Mouse (Mus musculus): ENCODE data around the gene Tmem117. TPM values are rescaled to one million over a fixed set of nuclear protein-coding genes. Genes with fewer than 3 reads are reported as not detected.

Gene Tmem117
- total and polyA plus RNA-seq, 2 experiments from 2014 or later: 17.4 to 21.6 TPM

DNA sequence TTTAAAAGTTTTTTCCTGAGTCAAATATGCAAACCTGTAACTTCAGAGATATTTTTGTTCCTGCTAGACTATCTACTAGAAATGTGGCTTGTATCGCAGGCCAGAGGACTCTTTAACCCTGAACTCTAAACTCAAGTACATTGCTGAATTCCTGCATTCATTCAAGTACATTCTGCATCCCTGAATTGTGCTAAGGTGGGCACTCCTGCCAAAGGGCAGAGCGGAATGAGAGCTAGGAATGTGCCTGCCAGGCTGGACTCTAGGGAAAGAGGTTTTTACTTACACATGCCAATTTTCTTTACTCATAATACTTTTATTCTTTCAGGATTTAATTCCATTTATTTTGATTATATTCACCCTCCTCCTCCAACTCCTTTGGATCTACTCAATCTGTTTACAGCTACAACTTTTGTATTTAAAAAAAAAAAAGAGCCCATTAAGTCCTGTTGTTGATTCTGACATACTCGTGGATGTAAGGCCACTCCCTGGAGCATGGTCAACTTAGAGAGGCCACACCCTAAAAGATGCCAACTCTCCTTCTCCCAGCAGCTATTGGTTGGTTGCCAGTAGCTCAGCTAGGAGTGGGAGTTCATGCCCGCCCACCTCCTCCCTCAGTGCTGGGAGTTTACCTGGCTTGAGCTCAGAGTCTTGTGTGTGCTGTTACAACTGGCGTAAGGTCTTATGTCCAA lies 60.3 kb downstream of the Tmem117 start:
- WGBS: 81% methylated on average over 5 of the region's 5 CpGs
- Histone ChIP-seq H3K27ac (no peak overlapping the region), H3K4me1 (ENCODE audit: insufficient read depth, low read length) (no peaks in the 10 kb centered on the region), H3K4me3 (ENCODE audit: low read length) (no peak overlapping the region), H3K27me3 (ENCODE audit: insufficient read depth, low read length) (no peaks in the 10 kb centered on the region), H3K9me3 (ENCODE audit: low read length) (no peaks in the 10 kb centered on the region), H3K36me3 (ENCODE audit: insufficient read depth, low read length) (no peaks in the 10 kb centered on the region), H3K9ac (replicated peaks; ENCODE audit: low read length) (no peak overlapping the region), H3K4me2 (ENCODE audit: low read depth, low read length) (no peak overlapping the region)
- no peak for TF ChIP-seq CTCF (IDR thresholded peaks at IDR 0.05; ENCODE audit: low read depth)
- DNase-seq (ENCODE audit: low spot score): no peak
- no peak for ATAC-seq

DNA sequence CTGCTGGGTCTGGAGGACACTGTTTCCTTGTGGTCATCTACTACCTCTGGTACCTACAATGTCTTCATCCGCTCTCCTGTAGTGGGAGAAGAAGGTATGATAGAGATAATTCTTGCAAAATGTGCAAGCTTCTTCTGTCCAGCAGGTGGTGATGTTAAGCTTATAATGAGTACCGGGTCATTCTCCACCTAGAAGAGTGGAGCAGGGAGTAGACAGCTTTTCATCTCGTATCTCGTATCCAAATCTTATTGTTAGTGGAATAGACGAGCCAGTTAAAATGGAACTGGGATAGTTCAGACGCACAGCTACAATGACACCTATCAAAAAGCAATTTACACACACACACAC lies 60.8 kb downstream of the Tmem117 start:
- Histone ChIP-seq H3K4me1 (ENCODE audit: insufficient read depth, low read length) (no peaks in the 10 kb centered on the region), H3K4me2 (ENCODE audit: low read depth, low read length) (no peak overlapping the region), H3K4me3 (ENCODE audit: low read length) (no peak overlapping the region), H3K9me3 (ENCODE audit: low read length) (no peaks in the 10 kb centered on the region), H3K9ac (replicated peaks; ENCODE audit: low read length) (no peak overlapping the region), H3K36me3 (ENCODE audit: insufficient read depth, low read length) (no peaks in the 10 kb centered on the region), H3K27me3 (ENCODE audit: insufficient read depth, low read length) (no peaks in the 10 kb centered on the region), H3K27ac (no peak overlapping the region)
- no peak for ATAC-seq
- peak; percentile 55 for DNase-seq (ENCODE audit: low spot score)
- TF ChIP-seq CTCF (IDR thresholded peaks at IDR 0.05; ENCODE audit: low read depth): peak; percentile 68
- 63% methylated on average over 6 of the region's 6 CpGs for WGBS

DNA sequence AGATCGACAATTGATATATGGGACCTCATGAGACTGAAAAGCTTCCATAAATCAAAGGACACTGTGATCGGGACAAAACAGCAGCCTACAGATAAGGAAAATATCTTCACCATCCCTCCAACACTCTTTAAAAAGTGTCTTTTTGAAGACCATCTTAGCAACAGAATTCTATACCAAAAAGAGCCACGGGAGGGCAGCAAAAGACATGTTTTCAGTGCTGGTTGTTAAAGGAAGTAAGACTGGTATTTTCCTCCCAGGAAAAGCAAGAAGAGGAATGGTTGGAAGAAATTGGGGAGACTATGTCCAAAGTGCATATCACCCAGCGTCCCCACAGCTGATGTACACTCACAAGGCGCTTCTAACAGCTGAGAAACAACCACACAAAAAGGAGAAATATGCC lies 93.7 kb downstream of the Tmem117 start:
- 30% methylated on average over 5 of the region's 5 CpGs for WGBS
- H3K9me3 ChIP-seq (ENCODE audit: low read length): no peaks in the 10 kb centered on the region
- H3K27ac ChIP-seq: no peak overlapping the region
- no peak overlapping the region for H3K4me2 ChIP-seq (ENCODE audit: low read depth, low read length)
- H3K27me3 ChIP-seq (ENCODE audit: insufficient read depth, low read length): no peaks in the 10 kb centered on the region
- H3K9ac ChIP-seq (replicated peaks; ENCODE audit: low read length): no peak overlapping the region
- H3K36me3 ChIP-seq (ENCODE audit: insufficient read depth, low read length): no peaks in the 10 kb centered on the region
- ATAC-seq (no peak), DNase-seq (ENCODE audit: low spot score) (peak; percentile 90)
- peak; percentile 77 for TF ChIP-seq CTCF (IDR thresholded peaks at IDR 0.05; ENCODE audit: low read depth)
- H3K4me3 ChIP-seq (ENCODE audit: low read length): no peak overlapping the region
- H3K4me1 ChIP-seq (ENCODE audit: insufficient read depth, low read length): no peaks in the 10 kb centered on the region

DNA sequence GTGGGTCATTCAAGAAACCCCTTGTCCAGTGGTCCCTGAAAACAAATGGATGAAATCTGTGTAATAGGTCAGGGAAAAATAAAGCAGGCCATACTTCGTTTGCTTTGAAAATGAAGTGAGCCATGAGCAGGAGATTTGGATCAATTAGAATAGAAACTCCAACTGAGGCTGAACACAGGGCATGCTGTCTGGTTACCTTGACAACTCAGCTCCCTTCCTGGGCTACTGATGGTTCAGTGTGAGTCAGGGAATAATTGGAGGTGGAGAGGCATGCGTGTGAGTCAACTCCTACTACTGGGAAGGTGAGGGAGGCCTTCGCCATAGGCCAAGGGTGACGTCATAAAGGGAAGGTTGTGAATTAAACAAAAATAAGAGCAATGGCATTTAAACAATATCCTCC lies 103.1 kb downstream of the Tmem117 start:
- Histone ChIP-seq H3K9me3 (ENCODE audit: low read length) (no peaks in the 10 kb centered on the region), H3K36me3 (ENCODE audit: insufficient read depth, low read length) (no peaks in the 10 kb centered on the region), H3K27me3 (ENCODE audit: insufficient read depth, low read length) (no peaks in the 10 kb centered on the region), H3K9ac (replicated peaks; ENCODE audit: low read length) (no peak overlapping the region), H3K4me2 (ENCODE audit: low read depth, low read length) (no peak overlapping the region), H3K27ac (no peak overlapping the region), H3K4me3 (ENCODE audit: low read length) (no peak overlapping the region), H3K4me1 (ENCODE audit: insufficient read depth, low read length) (no peaks in the 10 kb centered on the region)
- DNase-seq (ENCODE audit: low spot score) (no peak), ATAC-seq (no peak)
- TF ChIP-seq CTCF (IDR thresholded peaks at IDR 0.05; ENCODE audit: low read depth): no peak
- 43% methylated on average over 4 of the region's 4 CpGs for whole genome bisulfite sequencing

DNA sequence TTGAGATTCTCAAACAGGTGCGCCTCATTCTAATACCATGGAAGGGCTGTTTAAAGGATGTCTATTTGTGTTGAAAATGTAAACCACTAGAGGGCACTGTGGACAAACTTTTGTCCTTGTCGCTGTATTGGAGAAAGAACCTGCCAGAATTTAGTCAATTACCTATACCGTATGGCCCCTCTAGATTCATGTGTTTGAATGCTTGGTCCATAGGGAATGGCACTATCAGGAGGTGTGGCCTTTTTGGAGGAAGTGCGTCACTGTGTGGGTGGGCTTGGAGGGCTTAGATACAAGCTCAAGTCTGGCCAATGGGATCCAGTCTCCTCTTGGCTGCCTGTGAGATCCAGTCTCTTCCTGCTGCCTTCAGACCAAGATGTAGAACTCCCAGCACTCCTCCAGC lies 140.2 kb downstream of the Tmem117 start:
- no peak overlapping the region for H3K4me2 ChIP-seq (ENCODE audit: low read depth, low read length)
- H3K4me3 ChIP-seq (ENCODE audit: low read length): no peak overlapping the region
- H3K9me3 ChIP-seq (ENCODE audit: low read length): 0 out of 2 replicates have a peak, but pooled peaks cover 5% of the 10 kb centered on the region
- H3K9ac ChIP-seq (replicated peaks; ENCODE audit: low read length): no peak overlapping the region
- H3K27me3 ChIP-seq (ENCODE audit: insufficient read depth, low read length): no peaks in the 10 kb centered on the region
- H3K4me1 ChIP-seq (ENCODE audit: insufficient read depth, low read length): no peaks in the 10 kb centered on the region
- 16% methylated on average over 4 of the region's 4 CpGs for WGBS
- no peaks in the 10 kb centered on the region for H3K36me3 ChIP-seq (ENCODE audit: insufficient read depth, low read length)
- DNase-seq (ENCODE audit: low spot score): peak; percentile 93
- no peak overlapping the region for H3K27ac ChIP-seq
- ATAC-seq: peak; percentile 93
- TF ChIP-seq CTCF (IDR thresholded peaks at IDR 0.05; ENCODE audit: low read depth): peak; percentile 77

DNA sequence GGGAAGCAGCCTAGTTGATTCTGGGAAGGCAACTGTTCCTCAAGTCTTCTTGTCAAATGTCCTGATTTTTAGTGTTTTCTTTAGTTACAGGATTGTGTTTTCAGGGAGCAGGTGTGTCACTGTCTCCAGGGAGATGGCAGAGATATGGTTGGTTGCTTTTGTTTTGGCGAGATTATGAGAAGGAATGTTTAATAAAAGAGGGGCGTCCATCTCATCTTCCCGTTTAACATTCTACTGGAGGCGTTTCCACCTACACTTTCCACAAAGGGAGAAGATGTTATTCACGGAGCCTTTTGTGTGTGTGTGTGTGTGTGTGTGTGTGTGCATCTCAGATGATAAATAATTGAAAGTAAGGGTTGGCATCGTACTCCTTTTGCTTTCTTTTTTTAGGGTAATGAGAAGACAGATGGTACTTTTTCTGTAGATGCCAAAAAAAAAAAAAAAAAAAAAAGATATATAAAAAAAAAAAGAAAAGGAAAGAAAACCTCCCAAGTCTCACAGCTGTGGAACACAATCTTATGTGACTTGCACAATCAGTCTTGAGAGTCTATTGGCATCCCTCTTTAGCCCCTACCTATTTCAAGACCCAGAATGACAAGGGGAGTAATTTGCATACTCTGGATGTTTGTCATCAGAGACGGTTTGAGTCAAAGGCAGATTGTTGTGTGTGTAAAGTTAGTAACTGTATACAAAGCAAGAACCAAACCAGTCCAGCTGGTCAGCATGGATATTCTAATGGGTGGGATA lies 142.0 kb downstream of the Tmem117 start:
- WGBS: 35% methylated on average over 7 of the region's 7 CpGs
- DNase-seq (ENCODE audit: low spot score): no peak

DNA sequence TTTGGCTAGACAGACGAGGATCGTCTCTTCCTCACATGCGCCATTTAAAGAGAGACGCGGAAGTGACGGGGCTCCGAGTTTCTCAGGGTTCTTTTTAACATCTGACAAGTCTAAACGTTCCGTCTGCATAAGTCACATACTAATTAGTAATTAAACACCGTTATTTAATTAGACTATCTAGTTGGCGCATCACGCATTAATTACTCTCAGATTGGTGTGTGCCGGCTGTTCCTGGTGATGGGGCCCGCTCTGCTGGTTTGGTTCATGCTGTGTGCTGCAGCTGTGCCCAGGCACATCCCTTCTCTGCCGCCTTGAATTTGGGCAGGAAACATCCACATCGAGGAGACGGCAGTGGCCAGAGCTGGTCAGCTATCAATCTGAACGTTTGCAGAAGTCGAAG lies 142.7 kb downstream of the Tmem117 start:
- Histone ChIP-seq H3K4me2 (ENCODE audit: low read depth, low read length) (no peak overlapping the region), H3K36me3 (ENCODE audit: insufficient read depth, low read length) (no peaks in the 10 kb centered on the region), H3K27me3 (ENCODE audit: insufficient read depth, low read length) (no peaks in the 10 kb centered on the region), H3K9me3 (ENCODE audit: low read length) (0 out of 2 replicates have a peak, but pooled peaks cover 5% of the 10 kb centered on the region), H3K9ac (replicated peaks; ENCODE audit: low read length) (no peak overlapping the region), H3K4me1 (ENCODE audit: insufficient read depth, low read length) (no peaks in the 10 kb centered on the region), H3K27ac (no peak overlapping the region), H3K4me3 (ENCODE audit: low read length) (no peak overlapping the region)
- WGBS: 62% methylated on average over 19 of the region's 19 CpGs
- no peak for ATAC-seq
- peak; percentile 15 for DNase-seq (ENCODE audit: low spot score)
- TF ChIP-seq CTCF (IDR thresholded peaks at IDR 0.05; ENCODE audit: low read depth): no peak

More for the DNA sequence above, 142.0 kb downstream of the Tmem117 start:
- no peak overlapping the region for H3K27ac ChIP-seq
- no peak overlapping the region for H3K4me2 ChIP-seq (ENCODE audit: low read depth, low read length)
- 0 out of 2 replicates have a peak, but pooled peaks cover 5% of the 10 kb centered on the region for H3K9me3 ChIP-seq (ENCODE audit: low read length)
- H3K27me3 ChIP-seq (ENCODE audit: insufficient read depth, low read length): no peaks in the 10 kb centered on the region
- H3K9ac ChIP-seq (replicated peaks; ENCODE audit: low read length): no peak overlapping the region
- no peak overlapping the region for H3K4me3 ChIP-seq (ENCODE audit: low read length)
- no peaks in the 10 kb centered on the region for H3K4me1 ChIP-seq (ENCODE audit: insufficient read depth, low read length)
- no peak for ATAC-seq
- no peaks in the 10 kb centered on the region for H3K36me3 ChIP-seq (ENCODE audit: insufficient read depth, low read length)
- TF ChIP-seq CTCF (IDR thresholded peaks at IDR 0.05; ENCODE audit: low read depth): no peak
